Mouse (Mus musculus) CH12F3 (cell line): Measurements from ENCODE around the gene Med12l.

ENCODE experiments used
- in situ Hi-C: fragments of 300-500 bp; cut with MboI; formaldehyde crosslinking; loops from 2 replicates; pipeline ENCODE4 v1.14.3; 2020; ENCODE audit warnings: low sequenced_read_pairs

Med12l gene

DNA sequence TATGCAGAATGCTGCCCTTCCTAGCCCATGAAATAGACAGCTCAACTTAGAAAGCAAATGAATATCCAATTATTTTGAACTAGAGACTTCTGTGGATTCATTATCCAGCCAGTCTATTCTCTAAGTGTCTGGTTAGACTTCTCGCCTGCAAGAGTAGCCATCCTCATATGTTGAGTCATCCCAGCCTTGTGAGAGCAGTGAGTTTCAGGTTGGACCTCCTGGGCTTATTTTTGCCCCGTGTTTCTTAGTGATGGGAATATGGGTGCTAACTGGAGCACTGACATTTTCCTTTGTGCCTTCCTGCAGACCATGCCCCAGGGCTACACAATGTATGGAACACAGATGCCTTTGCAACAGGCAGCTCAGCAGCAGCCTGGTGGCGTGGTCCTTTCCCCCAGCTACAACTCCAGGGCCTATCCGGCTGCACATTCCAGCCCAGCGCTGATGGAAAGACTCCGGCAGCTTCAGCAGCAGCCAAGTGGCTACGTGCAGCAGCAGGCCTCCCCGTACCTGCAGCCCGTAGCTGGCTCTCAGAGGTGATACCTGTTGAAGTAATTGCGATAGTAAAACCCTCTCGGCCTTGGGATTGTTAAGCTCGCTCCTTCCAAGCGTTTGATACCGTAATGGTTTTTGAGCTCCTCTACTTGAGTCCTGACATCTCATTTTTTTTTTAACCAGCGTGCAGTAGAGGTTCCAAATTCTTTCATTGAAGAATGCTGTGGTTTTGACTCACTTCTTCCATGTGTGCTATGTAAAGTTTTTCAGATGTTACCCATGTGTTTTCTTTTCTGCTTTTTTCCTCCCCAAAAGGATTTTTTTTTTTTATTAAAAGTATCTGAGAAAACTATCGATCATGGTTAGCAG is 290.3 kb downstream of the Med12l start:
- in situ Hi-C loops: no loop called here

DNA sequence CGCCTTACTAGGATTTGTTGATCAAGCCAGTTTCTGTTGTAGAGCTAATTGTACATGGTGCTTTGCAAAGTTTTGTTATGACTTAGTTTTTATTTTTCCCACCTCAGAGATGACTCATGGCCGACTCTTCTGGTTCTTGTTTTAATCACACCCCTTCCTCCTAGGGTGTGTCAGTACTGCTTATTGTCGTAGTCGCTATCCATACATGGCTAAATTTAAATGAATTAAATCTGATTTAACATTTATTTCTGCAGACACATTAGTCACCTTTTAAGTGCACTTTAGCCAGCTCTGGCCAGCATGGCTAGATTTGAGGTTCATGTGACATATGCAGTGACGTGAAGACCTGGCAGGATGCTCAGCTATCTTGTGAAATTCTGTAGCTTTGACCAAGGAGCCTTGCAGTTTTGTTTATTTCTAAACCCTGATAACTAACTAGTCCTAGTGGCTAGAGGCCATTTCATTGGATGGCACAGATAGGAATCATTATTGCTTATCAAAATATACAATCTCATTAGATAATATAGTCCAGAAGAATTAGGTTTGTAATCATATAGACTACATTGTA is 291.0 kb downstream of the Med12l start:
- in situ Hi-C loops: no loop called here

DNA sequence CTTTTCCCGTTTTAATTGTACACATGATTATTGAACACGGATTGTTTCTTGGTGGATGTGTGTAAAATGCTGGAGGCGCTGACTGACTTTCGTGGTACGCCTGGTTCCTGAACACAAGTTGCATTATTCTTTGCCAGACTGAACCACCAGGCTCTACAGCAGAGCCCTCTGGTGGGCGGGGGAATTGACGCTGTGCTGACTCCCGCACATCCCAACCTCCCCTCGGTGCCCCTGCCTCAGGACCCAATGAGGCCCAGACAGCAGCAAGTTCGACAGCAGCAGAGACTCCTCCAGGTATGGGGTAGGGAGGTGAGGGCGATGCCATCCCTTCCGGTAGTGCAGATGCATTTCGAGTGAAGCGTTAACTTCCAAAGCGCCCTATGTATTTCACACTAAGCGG is 292.0 kb downstream of the Med12l start:
- in situ Hi-C loops: no loop called here

DNA sequence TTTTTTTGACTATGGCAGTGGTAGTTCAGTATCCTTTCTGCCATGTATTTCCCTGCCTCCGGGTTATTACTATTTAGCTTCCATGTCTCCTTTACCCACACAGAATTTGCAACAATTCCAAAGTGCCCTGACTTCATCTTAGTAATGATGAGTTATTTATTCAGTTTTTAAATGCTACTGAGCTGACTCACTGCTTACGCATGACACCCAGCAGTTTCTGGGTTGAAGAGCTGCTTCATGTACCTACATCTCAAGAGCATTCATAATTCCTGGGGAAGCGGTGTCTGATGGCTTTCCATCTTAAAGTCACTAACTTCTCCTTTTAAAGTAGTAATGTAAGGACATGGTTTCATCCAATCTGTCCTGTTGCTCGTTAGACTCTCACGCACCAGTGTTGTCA is 299.3 kb downstream of the Med12l start:
- in situ Hi-C loops: no loop called here

DNA sequence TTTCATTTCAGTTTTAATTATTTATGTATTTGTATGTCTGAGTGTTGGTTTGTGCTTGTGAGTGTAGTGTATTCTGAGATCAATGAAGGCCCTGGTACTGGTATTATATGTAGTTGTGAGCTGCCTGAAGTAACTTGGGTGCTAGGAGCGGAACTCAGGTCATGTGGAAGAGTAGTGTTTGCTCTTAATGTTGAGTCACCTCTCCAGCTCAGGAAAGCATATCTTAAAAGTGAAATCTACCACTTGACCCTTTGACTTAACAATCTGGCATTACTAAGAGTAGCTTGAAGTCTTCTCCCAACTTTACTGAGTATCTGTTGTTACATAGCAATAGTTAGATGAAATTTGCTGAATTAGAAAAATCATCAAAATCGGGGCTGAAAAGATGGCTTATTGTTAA is 299.9 kb downstream of the Med12l start:
- in situ Hi-C loops: no loop called here

DNA sequence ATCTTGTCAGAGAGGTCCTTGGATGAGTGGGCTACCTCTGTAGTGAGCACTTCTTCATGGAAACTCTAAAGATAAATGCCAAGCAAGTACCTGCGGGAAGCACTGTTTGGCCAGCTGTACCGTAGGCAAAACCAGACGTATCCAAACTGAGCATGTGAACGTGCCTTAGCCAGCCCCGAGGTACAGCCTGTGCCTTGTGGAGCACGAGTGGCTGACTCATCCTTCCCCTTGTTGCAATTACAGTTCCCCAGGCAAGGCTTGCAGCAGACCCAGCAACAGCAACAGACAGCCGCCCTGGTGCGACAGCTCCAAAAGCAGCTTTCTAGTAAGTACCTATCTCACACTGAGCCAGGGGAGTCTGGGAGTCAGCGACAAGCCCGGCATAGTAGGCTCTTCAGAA is 307.0 kb downstream of the Med12l start:
- in situ Hi-C loops: no loop called here

DNA sequence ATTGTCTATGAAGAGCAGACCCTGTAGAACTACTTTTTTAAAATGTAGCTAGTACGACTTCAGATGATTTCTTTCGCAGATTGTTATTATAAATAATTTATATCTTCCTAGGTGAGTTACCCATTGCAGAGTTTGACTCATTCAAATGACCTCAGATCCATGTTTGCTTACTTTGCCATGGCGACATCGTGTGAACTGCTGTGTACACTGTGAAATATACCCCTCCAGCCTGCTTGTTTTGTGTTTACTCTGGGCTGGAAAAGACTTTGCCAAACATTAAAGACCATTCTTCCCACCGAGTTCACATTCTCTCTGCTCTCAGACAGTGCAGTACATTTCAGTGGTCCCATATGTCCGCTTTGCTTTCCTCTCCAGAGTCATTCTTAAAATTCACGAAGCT is 310.5 kb downstream of the Med12l start:
- in situ Hi-C loops: no loop called here

DNA sequence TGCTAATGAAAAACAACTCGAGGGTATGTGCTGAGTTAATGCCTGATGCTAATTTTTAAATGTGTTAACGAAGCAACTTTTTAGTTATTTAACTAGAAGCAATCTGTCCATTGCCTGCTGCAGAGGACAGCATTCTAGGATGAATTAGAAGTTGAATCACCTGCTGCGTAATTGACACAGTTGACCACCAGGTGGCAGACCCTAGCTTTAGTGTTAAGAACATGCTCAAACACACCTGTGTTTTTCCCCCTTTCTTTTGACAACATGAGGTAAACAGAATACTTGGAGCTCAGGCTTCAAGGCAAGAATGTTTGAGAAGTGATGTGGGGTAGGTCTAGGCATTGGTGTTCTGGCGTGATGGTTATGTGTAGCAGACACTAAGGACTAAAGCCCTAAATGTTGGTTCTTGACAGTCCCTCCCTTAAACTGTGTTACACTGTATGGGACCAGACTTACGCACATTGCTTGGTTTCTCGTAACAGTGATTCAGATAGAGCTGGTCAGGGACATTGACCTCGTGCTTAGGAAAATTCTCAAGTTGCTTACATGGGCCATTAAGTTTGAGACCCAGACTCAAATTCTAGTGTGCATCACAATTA is 315.8 kb downstream of the Med12l start:
- in situ Hi-C loops: no loop called here

DNA sequence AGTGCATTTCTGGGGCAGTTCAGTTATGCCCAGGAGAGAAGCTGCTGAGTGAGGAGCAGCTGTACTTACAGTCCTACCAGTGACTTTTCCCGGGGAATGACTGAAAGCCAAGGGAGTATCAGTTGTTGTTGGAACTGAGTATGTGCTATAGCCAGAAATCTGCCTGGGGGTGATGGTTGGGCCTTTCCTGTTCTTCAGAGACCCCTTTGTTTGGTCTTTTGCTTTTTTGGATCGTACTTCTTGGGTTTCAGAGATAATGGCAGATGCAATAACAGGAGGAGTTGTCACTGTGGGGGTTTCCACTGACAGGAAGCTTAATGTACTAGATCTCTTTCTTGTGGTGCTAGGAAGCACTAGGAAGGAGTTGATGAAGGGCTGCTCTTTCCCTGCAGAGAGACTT is 322.9 kb downstream of the Med12l start:
- in situ Hi-C loops: no loop called here

DNA sequence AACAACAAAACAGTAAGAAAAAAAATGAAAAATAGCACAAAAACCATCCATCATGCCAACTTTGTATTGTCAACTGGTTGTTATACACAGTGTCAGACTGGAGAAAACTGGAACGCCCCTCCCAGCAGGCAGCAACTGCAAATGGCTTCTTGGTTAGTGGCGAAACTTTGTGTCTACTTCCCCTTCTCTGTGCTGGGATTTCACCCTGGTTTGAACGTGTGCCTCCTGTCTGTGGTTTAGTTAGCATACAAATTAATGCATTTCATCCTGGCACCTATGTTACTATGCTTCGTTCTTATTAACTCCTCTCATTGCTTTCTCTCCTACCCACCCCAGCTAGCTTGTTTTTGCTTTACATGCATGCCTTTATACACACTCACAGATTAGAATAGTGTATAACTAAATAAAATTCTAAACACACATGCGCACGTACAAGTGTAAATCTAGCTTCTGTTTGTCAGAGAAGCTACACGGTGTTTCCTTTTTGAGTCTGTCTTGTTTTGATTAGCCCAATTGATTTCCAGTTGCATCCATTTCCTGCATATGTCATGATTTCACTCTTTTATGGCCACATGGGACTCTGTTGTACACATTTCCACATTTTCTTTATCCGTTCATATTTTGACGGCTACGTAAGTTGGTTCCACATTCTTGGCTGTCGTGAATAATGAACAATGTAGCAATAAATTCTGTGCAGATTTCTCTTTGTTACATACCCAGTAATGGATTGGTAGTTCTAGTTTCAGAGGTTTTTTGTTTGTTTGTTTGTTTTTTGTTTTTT is 336.2 kb downstream of the Med12l start:
- in situ Hi-C loops: no loop called here

DNA sequence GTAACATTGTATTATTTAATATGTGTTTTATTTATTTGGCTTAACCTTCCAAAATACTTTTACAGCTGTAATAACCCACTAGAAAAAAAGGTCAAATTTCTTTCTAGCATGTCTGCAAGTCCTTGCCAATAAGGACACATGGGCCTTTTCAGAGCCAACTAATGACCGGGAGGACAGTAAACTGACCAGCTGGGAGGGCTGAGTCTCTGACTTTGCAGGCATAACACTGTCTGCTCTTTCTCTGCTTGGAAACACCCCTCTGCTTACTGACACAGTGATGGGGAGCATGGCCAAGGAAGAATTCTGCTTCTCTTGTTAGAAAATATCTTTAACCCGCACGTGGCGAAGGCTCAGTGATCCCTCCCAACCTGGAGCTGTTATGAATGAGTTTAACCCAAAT is 337.4 kb downstream of the Med12l start:
- in situ Hi-C loops: no loop called here

DNA sequence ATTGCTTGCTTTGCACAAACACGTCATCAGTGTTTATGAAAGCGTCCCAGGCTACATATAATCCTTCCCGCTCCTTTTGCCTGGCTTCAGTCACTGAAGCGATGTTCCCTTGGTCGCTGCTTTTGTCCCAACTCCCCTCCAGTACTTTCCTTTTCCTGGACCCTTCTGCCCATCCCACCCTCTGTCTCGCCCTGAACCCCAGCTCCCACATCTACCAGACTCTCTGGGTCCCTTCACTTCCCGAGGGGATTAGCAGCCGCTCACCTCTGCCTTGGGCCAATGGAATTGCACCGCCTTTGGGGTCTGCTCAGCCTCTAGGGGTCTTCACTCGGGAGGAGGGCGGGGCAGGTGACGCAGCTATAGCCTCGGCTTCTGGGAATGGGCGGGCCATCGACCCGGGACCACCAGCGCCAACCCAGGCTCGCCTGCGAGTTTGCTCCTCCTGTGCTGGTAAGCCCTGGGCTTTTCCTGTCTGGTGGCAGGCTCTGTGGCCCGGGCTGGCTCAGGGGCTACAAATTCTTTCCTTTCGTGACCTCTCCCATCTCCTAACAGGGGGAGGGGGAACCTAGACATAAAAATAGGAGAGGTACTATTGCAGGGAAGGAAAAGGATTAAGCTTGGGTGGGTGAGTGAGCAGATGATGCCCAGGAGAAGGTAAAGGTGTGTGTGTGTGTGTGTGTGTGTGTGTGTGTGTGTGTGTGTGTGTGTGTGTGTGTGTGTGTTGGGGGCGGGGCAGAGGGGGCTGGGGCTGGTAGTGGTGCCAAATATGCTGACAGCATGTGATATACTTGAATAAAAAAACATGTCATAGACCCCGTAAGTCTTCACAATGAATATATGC is 338.7 kb downstream of the Med12l start, which contains the start of gene Igsf10:
TSS of gene Igsf10 (minus strand) at position 330 of the 841 bp plus-strand sequence.
- in situ Hi-C loops: no loop called here

DNA sequence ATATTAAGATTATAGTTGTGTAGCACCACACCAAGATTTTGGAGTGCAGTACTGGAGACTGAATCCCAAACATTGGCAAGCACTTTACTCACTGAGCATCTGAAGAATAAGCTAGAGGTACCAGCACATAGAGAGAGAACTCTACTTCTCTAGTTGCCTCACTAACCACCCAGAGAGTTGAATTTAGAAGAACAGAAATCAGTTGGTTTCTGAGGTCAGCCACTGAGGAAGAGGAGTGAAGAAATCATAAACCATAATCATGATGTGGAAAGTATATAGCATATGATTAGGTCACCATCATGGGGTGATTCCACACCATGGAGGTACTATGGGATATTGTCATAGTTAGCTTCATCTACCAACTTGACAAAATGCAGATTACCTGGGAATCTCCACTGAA is 346.1 kb downstream of the Med12l start:
- in situ Hi-C loops: no loop called here

DNA sequence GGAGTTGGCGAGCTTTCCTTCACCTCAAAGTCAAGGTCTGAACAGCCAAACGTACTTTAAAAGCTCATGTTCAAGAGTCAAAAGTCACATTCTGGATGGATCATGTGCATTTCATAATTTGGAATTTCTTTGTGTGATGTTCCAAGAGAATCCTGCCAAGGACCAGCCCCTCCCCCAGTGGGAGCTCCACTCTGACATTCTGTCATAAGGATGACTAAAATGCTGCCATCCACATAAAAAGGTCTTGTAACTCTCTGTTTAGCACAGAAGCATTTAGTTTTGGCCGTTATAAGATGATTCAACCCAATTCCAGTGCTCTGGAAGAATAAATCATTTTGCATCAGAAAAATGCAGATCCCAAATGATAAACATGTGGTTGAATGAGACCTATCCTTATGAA is 348.5 kb downstream of the Med12l start:
- in situ Hi-C loops: no loop called here

DNA sequence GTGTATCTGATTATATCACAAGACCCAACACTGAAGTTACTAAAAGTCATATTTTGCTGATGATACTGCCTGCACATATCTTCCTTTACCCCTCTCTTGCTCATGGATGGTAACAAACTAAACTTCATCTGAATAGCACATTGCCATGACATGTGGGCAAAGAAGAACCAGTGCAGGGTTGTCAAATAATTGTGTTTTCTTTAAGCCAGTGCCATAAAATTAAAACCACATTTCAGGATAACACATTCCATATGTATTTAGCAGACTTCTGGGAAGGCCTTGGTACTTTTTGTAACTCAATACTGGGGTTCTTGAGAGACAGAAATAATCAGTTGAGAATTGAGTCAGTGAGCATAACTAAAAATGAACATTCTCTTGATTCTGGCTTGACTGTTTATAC is 354.5 kb downstream of the Med12l start:
- in situ Hi-C loops: no loop called here

DNA sequence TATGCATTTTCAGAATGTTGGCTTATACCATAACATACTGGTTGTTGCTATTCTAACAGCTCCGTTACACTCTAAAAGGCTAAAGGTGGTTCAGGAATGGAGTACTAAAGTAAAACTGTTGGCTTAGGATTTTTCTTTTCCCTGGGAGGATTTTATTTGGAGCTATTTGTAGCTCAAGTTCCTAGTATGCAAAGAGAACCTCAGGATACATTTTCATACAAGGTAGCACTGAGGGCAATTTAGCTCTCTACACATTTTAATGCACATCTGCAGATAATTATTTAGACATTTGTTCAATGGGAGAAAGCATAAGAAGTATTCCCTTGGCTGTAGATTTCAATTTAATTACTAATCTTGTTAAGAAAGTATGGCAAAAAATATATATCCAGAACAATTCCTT is 356.3 kb downstream of the Med12l start:
- in situ Hi-C loops: no loop called here
